Mouse (Mus musculus) intestine, embryonic 16.5 days (tissue): ENCODE measurements around the gene Nav3. TPM values are rescaled to one million over a fixed set of nuclear protein-coding genes. Genes with fewer than 3 reads are reported as not detected.

ENCODE experiments used
- ATAC-seq: fragments of 200-750 bp; cut with Nextera tagmentation; 2 replicates; pipeline ENCODE4 v1.8.0; 2017; ENCODE audit warnings: moderate TSS enrichment, moderate library complexity
- H3K27ac ChIP-seq: fragments of 300-500 bp; sonication (generic); 2 replicates; pipeline ENCODE4 v1.5.1; 2014; ENCODE audit warnings: mild to moderate bottlenecking, low read length
- H3K27me3 ChIP-seq: fragments of 300-500 bp; sonication (generic); replicated peaks from 2 replicates; pipeline ENCODE4 v1.6.1; 2014; ENCODE audit warnings: low read length, control low read depth, mixed read lengths; ENCODE audit not compliant: control insufficient read depth, insufficient read depth
- H3K36me3 ChIP-seq: fragments of 300-500 bp; sonication (generic); 2 replicates; pipeline ENCODE4 v1.6.1; 2014; ENCODE audit warnings: low read length, control low read depth; ENCODE audit not compliant: control insufficient read depth, insufficient read depth
- H3K4me1 ChIP-seq: fragments of 300-500 bp; sonication (generic); 2 replicates; pipeline ENCODE4 v1.6.1; 2014; ENCODE audit warnings: low read length, control low read depth, mixed read lengths; ENCODE audit not compliant: control insufficient read depth, insufficient read depth
- H3K4me2 ChIP-seq: fragments of 300-500 bp; sonication (generic); 2 replicates; pipeline ENCODE4 v1.6.1; 2014; ENCODE audit warnings: low read depth, low read length, control low read depth
- H3K4me3 ChIP-seq: fragments of 300-500 bp; sonication (generic); 2 replicates; pipeline ENCODE4 v1.5.1; 2014; ENCODE audit warnings: mild to moderate bottlenecking, low read length
- H3K9ac ChIP-seq: fragments of 300-500 bp; sonication (generic); 2 replicates; pipeline ENCODE4 v1.6.1; 2014; ENCODE audit warnings: low read depth, low read length
- H3K9me3 ChIP-seq: fragments of 300-500 bp; sonication (generic); 2 replicates; pipeline ENCODE4 v1.6.1; 2016; ENCODE audit warnings: low read length, control low read depth; ENCODE audit not compliant: control insufficient read depth
- WGBS: fragments of 180-500 bp; shearing (Covaris S2); extraction: QIAGEN DNeasy Blood & Tissue Kit; methylation state at CpG from one replicate; pipeline ENCODE4 v1.1.7; 2014; 5-methylcytosine and 5-hydroxymethylcytosine counted together
- polyA plus RNA-seq: library from polyadenylated mRNA; unstranded; fragments of >200 nt; fragmentation: Nextera tagmentation; extraction: Ambion mirVana; gene quantifications from 2 replicates; pipeline ENCODE4 v1.2.1, GENCODE M21; 2015

Gene Nav3
- polyA plus RNA-seq, 1 experiment from 2014 or later, result 0.75 TPM

DNA sequence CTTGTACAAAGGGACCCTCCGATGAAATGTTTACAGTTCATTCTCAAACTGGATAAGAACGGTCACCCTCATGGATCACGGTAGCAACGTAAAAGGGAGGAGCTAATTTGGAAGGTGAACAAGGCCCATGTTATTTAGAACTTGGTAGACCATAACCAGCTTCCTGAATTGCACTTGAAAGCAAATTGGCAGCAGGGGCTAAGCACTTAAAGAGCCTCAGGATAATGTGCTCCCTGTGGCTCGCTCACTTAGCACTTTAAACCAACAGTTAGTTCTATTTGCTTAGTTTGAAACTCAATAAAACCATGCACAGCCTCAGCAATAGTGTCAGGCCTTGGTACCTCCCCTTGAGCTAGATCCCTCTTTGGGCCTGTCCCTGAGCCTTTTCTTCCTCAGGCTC is 138.7 kb downstream of the Nav3 start:
- no peaks in the 10 kb centered on the region for H3K4me1 ChIP-seq
- H3K4me3 ChIP-seq, result no peak overlapping the region
- no peak overlapping the region for H3K9ac ChIP-seq
- no peak overlapping the region for H3K4me2 ChIP-seq
- no peak for ATAC-seq
- no peaks in the 10 kb centered on the region for H3K36me3 ChIP-seq
- no peak overlapping the region for H3K27ac ChIP-seq
- no peaks in the 10 kb centered on the region for H3K9me3 ChIP-seq
- 58% methylated on average over 5 of the region's 5 CpGs for WGBS
- H3K27me3 ChIP-seq, result no peaks in the 10 kb centered on the region

DNA sequence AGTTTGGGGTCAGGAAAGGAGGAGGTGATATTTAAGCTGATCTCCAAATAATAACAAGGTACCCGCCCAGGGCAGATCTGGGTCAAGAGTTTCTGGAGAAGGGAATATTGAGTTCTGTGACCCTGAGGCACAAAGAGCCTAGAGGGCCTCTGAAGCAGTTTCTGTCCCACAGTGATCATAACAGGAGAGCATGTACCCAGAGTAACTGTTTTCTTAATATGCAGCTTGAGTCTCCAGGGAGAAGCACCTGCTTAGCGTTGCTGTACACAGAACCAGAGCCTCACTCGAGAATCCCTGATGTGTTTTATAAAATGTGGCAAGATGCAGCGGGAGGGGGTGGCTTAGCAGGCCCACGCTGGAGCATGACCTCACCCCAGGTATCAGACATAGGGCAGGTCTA is 141.5 kb downstream of the Nav3 start:
- Histone ChIP-seq H3K9ac (no peak overlapping the region), H3K27me3 (no peaks in the 10 kb centered on the region), H3K4me2 (no peak overlapping the region), H3K4me1 (no peaks in the 10 kb centered on the region), H3K27ac (no peak overlapping the region), H3K4me3 (no peak overlapping the region), H3K36me3 (no peaks in the 10 kb centered on the region), H3K9me3 (no peaks in the 10 kb centered on the region)
- WGBS, result 68% methylated on average over 5 of the region's 5 CpGs
- no peak for ATAC-seq

GRCm38 (mm10) chr10:110313959-110314358 is 142.0 kb downstream of the Nav3 start:
- 94% methylated on average over 7 of the region's 7 CpGs for WGBS

GRCm38 (mm10) chr10:110309511-110309910 is 146.5 kb downstream of the Nav3 start:
- Histone ChIP-seq H3K9ac (no peak overlapping the region), H3K27me3 (no peaks in the 10 kb centered on the region), H3K4me1 (no peaks in the 10 kb centered on the region), H3K36me3 (no peaks in the 10 kb centered on the region), H3K4me3 (no peak overlapping the region), H3K9me3 (no peaks in the 10 kb centered on the region), H3K27ac (no peak overlapping the region), H3K4me2 (no peak overlapping the region)
- 0 out of 2 replicates have a peak, but pooled peaks have one; percentile 40 for ATAC-seq
- WGBS, result 59% methylated on average over 4 of the region's 4 CpGs

More at GRCm38 (mm10) chr10:110313959-110314358, 142.0 kb downstream of the Nav3 start:
- H3K9me3 ChIP-seq, result no peaks in the 10 kb centered on the region
- H3K4me1 ChIP-seq, result no peaks in the 10 kb centered on the region
- H3K9ac ChIP-seq, result no peak overlapping the region
- no peaks in the 10 kb centered on the region for H3K36me3 ChIP-seq
- H3K4me3 ChIP-seq, result no peak overlapping the region
- H3K27ac ChIP-seq, result no peak overlapping the region
- H3K4me2 ChIP-seq, result no peak overlapping the region
- ATAC-seq, result no peak
- H3K27me3 ChIP-seq, result no peaks in the 10 kb centered on the region

DNA sequence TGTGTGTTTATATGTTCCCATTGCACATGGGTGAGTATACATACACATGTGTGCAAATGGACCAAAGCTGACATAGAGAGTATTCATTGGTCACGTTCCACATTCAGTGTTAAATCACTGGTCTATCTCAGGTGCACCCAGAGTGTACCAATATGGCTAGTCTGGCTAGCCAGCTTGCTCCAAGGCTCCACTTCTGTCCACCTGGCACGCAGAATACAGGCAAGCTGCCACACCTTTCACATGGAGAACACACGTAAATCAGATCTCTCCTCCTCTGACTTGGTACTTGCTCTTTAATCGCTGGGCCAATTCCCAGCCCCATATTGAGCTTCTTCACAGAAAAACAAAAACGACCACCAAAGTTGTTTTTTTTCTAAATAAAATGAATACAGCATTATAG is 150.4 kb downstream of the Nav3 start:
- Histone ChIP-seq H3K4me1 (no peaks in the 10 kb centered on the region), H3K4me2 (no peak overlapping the region), H3K4me3 (no peak overlapping the region), H3K9ac (no peak overlapping the region), H3K27me3 (no peaks in the 10 kb centered on the region), H3K9me3 (no peaks in the 10 kb centered on the region), H3K36me3 (no peaks in the 10 kb centered on the region), H3K27ac (no peak overlapping the region)
- no peak for ATAC-seq
- WGBS, result 83% methylated on average over 5 of the region's 5 CpGs

DNA sequence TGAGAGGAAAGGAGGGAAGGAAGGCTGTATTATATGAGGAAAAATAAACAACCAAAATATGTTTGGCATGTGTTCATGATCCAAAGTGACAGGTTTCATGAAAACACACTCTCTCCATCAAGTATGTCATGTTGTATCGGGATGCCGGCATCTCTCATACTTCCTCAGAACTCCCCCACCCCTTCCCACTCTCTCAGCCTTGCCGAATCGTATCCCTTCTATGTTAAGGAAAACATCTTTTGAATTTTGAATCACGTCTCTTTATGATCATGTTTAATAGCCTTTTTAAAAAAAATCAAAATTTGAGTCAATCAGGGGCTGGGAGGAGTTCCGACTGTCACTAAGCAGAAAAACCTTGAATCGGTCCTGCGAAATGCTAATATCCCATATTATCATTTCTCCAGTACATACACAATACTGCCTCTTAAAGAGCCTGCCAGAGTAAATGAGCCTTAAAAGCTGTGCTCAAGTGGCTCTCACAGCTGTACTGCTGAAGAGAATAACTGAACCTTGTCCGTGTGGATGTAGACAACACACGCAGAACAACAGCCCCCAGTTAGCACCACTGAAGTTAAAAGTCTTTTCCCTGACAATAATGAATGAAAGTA is 165.9 kb downstream of the Nav3 start:
- Histone ChIP-seq H3K9me3 (no peaks in the 10 kb centered on the region), H3K36me3 (no peaks in the 10 kb centered on the region), H3K27me3 (no peaks in the 10 kb centered on the region), H3K4me2 (no peak overlapping the region), H3K4me1 (no peaks in the 10 kb centered on the region), H3K4me3 (no peak overlapping the region), H3K27ac (no peak overlapping the region), H3K9ac (no peak overlapping the region)
- 88% methylated on average over 10 of the region's 10 CpGs for WGBS
- no peak for ATAC-seq

- Histone ChIP-seq H3K36me3 (no peaks in the 10 kb centered on the region), H3K27me3 (no peaks in the 10 kb centered on the region), H3K4me2 (no peak overlapping the region), H3K4me1 (no peaks in the 10 kb centered on the region), H3K4me3 (no peak overlapping the region), H3K9ac (no peak overlapping the region), H3K9me3 (no peaks in the 10 kb centered on the region), H3K27ac (no peak overlapping the region)
- ATAC-seq, result no peak
- 73% methylated on average over 3 of the region's 3 CpGs for WGBS
Observed at GRCm38 (mm10) chr10:110283879-110284278, 172.1 kb downstream of the Nav3 start.

DNA sequence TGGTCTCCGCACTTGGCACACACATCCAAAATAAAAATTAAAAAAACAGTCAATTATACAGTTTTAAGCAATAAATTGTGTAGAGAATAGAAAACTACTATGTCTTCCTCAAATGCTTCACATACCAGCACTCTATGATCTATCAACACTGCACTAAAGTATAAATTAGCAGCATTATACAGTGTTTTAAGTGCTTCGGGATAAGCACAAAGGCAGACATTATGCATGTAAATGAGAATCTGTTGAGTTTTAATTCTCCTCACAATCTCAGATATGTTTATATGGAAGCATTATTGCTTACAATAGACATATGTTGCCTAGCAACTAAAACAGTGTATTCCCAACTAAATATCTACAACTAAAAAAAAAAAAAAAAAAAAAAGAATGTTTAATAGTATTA is 183.2 kb downstream of the Nav3 start:
- Histone ChIP-seq H3K4me3 (no peak overlapping the region), H3K4me1 (no peaks in the 10 kb centered on the region), H3K27ac (no peak overlapping the region), H3K9me3 (no peaks in the 10 kb centered on the region), H3K36me3 (no peaks in the 10 kb centered on the region), H3K9ac (no peak overlapping the region), H3K4me2 (no peak overlapping the region), H3K27me3 (no peaks in the 10 kb centered on the region)
- 80% methylated on average over 2 of the region's 2 CpGs for WGBS
- no peak for ATAC-seq

DNA sequence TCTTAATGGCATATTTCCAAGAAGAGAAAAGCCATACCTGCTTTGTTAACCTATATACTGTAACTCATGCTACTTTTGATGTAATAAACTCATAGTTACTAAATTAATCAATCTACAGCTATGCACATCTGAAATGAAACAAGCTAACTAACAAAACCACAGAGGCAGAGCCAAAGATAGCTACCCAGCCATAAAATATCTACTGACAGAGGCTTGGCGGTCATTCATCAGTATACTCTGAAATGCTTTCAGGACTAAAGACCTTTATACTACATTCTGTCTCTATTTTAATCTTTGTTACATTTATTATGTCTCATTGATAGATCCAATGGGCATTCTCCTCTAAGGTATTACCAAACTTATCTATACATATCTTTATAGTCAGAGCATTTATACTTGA is 185.4 kb downstream of the Nav3 start:
- 78% methylated on average over 1 of the region's 1 CpGs for WGBS
- H3K27me3 ChIP-seq, result no peaks in the 10 kb centered on the region
- H3K4me3 ChIP-seq, result no peak overlapping the region
- no peak overlapping the region for H3K9ac ChIP-seq
- H3K4me2 ChIP-seq, result no peak overlapping the region
- H3K9me3 ChIP-seq, result no peaks in the 10 kb centered on the region
- H3K36me3 ChIP-seq, result no peaks in the 10 kb centered on the region
- no peak for ATAC-seq
- no peak overlapping the region for H3K27ac ChIP-seq
- no peaks in the 10 kb centered on the region for H3K4me1 ChIP-seq

DNA sequence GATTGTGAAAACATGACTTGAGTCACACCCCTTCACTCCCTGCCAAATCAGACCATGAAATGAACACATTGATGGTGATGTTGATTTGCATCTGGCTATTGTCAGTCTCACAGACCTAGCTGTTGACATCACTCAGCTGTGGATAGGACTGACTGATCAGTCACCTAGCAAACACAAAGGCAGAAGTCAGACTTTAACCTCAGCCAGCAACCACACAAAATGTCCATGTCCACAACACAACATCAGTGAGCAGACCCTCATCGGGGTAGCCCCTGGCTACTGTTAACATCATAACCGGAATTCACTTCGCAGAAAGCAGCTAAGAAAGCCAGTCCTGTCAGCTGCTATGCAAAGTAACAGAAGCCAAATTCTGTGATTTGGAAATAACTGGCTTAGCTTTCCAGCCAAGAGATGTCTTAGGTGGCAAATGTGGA is 213.9 kb downstream of the Nav3 start:
- H3K36me3 ChIP-seq, result no peaks in the 10 kb centered on the region
- ATAC-seq, result no peak
- H3K9ac ChIP-seq, result no peak overlapping the region
- no peaks in the 10 kb centered on the region for H3K4me1 ChIP-seq
- 72% methylated on average over 3 of the region's 3 CpGs for WGBS
- no peak overlapping the region for H3K4me2 ChIP-seq
- no peaks in the 10 kb centered on the region for H3K9me3 ChIP-seq
- no peaks in the 10 kb centered on the region for H3K27me3 ChIP-seq
- no peak overlapping the region for H3K27ac ChIP-seq
- no peak overlapping the region for H3K4me3 ChIP-seq
